Mouse (Mus musculus) A20 (cell line): ENCODE results near the gene Plod1.

Experiments used
- DNase-seq: peaks from one replicate; pipeline ENCODE4 v3.0.0-alpha.2; 2011; ENCODE audit warnings: low read depth, low spot score

Gene Plod1

GRCm38 (mm10) chr4:147936331-147936954, at the start of gene Plod1:
Gene Plod1, minus strand, starts transcription at chr4:147936767.
- DNase-seq: peak; percentile 72

- DNase-seq: peak; percentile 43
These were observed 48.9 kb upstream of the Plod1 start, which contains the start of gene Nppb for GRCm38 (mm10) chr4:147985205-147986132. Gene Nppb, plus strand, starts transcription at chr4:147985788.

GRCm38 (mm10) chr4:147979441-147979860, 42.9 kb upstream of the Plod1 start:
- DNase-seq: no peak

GRCm38 (mm10) chr4:147978391-147978790, 41.8 kb upstream of the Plod1 start:
- DNase-seq: no peak

GRCm38 (mm10) chr4:147977726-147978125, 41.2 kb upstream of the Plod1 start:
- no peak for DNase-seq

- DNase-seq: no peak
These were observed 39.7 kb upstream of the Plod1 start for GRCm38 (mm10) chr4:147976237-147976636.

GRCm38 (mm10) chr4:147969337-147969736, 32.8 kb upstream of the Plod1 start:
- DNase-seq: no peak

- no peak for DNase-seq
These were observed 32.2 kb upstream of the Plod1 start for GRCm38 (mm10) chr4:147968816-147969215.

GRCm38 (mm10) chr4:147965712-147966111, 29.1 kb upstream of the Plod1 start:
- DNase-seq: no peak

- no peak for DNase-seq
These were observed 27.1 kb upstream of the Plod1 start for GRCm38 (mm10) chr4:147963623-147964022.

- DNase-seq: no peak
These were observed 26.2 kb upstream of the Plod1 start for GRCm38 (mm10) chr4:147962781-147963180.

GRCm38 (mm10) chr4:147959881-147960831, 23.6 kb upstream of the Plod1 start:
- peak; percentile 81 for DNase-seq

- no peak for DNase-seq
These were observed 20.6 kb upstream of the Plod1 start for GRCm38 (mm10) chr4:147957141-147957540.

- DNase-seq: peak; percentile 62
These were observed 17.0 kb upstream of the Plod1 start for GRCm38 (mm10) chr4:147953590-147953989.

- DNase-seq: no peak
These were observed 10.9 kb upstream of the Plod1 start for GRCm38 (mm10) chr4:147947511-147947910.

GRCm38 (mm10) chr4:147943005-147943404, 6.4 kb upstream of the Plod1 start:
- no peak for DNase-seq

GRCm38 (mm10) chr4:147941045-147942020, 4.8 kb upstream of the Plod1 start:
- DNase-seq: peak; percentile 40

- DNase-seq: peak; percentile 88
These were observed 4.0 kb upstream of the Plod1 start, which contains the start of gene 2510039O18Rik for GRCm38 (mm10) chr4:147940576-147941044. Gene 2510039O18Rik, plus strand, starts transcription at chr4:147940895.

GRCm38 (mm10) chr4:147940111-147940510, 3.5 kb upstream of the Plod1 start:
- DNase-seq: no peak
